Mouse (Mus musculus) small intestine, adult 10 weeks (tissue): Measurements from ENCODE around the gene Cnksr3. TPM values are rescaled to one million over a fixed set of nuclear protein-coding genes. Genes with fewer than 3 reads are reported as not detected.

Experiments used
- polyA plus RNA-seq: library from polyadenylated mRNA; stranded (reverse); fragments of 350-450 nt; fragmentation: Illumina TruSeq; extraction: RNeasy Lipid Tissue Mini Kit (QIAGEN cat#74804); gene quantifications from one replicate; pipeline ENCODE4 v1.2.3, GENCODE M21; 2014; ENCODE audit warnings: low replicate concordance

Gene Cnksr3
- 10.9 TPM for polyA plus RNA-seq

GRCm38 (mm10) chr10:7211696-7212482 lies at the start of gene Cnksr3:
Cnksr3 (minus strand) TSS chr10:7212237.

Other genes starting within 250 kb of the Cnksr3 start
- gene Ipcef1, start 159.8 kb downstream of the Cnksr3 start, polyA plus RNA-seq: 3.6 TPM